Mouse (Mus musculus): ENCODE measurements around the gene Hrh1. TPM values are rescaled to one million over a fixed set of nuclear protein-coding genes. Genes with fewer than 3 reads are reported as not detected.
A peak's percentile ranks its signal among the peaks of the same experiment; 100 is the strongest.

Gene Hrh1
- under 1 TPM; 0.07 to 0.17 TPM for total RNA-seq (2021)
- long read RNA-seq, experiment 1: 0 reads
- long read RNA-seq, experiment 2: 0 reads

DNA sequence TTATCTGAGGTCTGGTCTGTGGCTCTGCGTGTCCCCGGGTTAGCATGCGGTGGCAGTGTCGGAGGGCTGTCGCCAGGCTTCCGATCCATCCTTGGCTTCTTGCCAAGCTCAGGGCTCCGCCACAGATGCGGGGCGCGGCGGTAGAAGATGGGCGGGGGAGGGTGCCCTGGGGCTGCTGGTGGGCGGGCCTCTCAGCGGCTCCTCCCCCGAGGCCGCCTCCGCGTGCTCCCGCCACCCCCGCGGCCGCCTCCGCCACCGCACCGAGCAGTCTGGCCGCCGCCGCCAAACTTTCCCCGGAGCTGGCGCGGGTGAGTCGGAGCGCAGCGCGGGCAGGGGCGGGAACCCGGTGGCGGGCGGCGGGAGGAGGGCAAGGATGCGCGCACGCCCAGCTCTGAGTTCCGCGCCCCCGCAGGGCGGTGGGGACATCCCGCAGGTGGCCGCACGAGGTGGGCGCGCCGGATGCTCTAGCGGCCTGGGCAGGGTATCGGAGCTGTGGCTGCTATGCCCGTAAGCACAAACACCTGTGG is at the start of gene Hrh1:
TSS of gene Hrh1 (plus strand) at position 246 of the 527 bp plus-strand sequence.
- intact Hi-C loops (cut with DNase I): no loop called here
- DNase-seq: peak; percentile 48 to 55

DNA sequence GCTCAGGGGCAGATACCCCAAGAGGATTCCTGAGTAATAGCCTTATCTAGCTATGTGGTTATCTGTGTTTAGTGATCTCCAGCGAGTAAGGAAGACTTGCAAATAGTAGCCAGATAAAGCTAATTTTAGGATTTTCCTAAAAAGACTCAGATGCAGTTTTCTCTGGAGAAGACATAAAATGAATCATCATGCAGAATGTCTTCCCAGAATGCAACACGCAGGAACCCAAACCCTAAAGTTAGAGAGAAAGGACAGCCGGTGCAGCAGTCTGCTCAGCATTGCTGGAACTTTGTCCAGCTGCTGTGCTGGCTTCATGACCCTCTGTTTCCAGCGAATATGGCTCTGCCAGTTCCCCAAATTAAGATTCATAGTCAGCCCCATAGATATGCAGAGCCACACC is 43.1 kb upstream of the Hrh1 start:
- DNase-seq: no peak
- intact Hi-C loops (cut with DNase I): loop anchor here (5.0 kb wide), 1 partner anchor 33 kb away; no protein-coding TSS in a partner anchor

DNA sequence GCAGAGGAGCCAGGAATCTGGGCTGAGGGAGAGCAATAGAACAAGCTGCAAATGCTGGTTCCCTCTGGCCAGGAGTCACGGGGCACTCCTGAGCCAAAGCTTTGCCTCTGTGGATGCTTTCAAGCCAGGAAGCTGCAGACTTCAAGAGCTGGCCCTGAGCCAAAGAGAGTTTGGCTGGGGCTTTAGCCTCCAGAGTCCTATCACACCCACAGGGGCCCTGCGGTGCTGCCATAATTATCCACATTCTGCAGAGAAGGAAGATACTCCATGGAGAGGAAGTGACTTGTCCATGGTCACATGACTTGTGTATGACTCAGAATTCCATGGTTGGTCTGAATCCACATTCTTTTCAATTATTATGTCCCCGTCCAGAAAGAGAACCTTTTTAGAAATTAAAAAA is 39.6 kb upstream of the Hrh1 start:
- intact Hi-C loops (cut with DNase I): no loop called here
- DNase-seq: peak; percentile 49 to 58

DNA sequence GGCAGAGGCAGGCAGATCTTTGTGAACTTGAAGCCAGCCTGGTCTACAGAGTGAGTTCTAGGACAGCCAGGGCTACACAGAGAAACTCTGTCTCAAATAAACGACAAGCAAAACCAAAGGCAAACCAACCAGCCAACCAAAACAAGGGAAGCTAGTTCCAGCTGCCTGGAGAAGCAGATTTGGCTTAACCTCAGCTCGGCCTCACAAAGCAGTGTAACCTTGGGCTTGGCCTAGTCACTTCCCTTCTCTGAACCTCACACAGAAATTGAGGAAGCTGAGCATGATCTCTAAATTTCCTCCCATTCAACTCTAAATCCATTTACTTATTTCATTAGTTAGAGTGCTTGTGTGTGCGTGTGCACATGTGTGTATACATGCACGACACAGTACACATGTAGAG is 35.4 kb upstream of the Hrh1 start:
- DNase-seq: no peak
- intact Hi-C loops (cut with DNase I): no loop called here

DNA sequence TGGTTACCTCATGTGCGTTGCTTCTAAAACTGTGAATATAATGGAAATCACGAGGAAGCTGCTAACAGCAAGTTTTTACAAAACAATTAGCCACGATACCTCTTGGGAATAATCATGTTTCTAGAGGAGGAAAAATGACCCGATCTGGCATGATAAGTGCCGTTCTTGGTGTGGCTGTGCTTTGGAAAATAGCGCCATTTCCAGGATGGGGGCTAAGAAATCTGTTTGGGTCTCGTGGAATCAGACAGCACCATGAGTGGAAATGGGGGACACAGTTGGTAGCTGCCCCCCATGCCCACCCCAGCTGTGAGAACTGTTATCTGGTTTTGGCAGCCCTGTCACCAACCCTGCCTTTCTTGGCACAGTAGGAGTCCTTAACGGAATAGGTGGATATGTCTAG is 34.0 kb upstream of the Hrh1 start:
- intact Hi-C loops (cut with DNase I): no loop called here
- no peak for DNase-seq

DNA sequence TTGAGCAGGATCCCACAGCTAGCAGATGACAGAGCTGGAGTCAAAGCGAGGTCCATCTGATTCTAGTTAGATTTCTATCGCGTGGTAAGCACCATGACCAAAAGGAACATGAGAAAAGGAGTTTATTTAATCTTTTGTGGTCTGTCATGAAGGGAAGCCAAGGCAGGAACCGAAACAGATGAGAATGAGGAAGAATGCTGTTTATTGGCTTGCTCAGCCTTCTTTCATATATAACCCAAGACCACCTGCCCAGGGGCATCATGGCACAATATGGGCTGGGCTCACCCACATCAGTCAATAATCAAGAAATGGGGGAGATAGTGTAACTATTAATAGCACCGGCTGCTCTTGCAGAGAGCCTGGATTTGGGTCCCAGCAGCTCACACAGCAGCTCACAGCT is 33.0 kb upstream of the Hrh1 start:
- DNase-seq: no peak
- intact Hi-C loops (cut with DNase I): no loop called here

DNA sequence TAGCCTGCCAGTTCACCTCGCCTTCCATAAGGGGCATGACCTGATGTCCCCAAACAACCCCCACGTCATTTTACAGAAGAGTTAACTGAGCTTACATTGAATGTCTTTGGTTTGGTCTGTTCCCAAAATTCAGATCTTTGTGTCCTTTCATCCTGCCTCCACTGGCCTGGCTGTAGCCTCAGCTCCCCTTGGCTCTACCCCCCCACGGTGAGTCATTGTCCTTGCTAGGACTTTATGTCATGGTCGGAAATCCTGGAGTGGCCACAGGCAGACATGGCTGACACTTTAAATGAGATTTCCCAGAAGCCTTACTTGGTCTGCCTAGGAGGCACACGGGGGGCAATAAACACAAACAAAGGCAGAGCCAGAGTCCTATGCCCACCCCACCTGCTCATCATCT is 31.5 kb upstream of the Hrh1 start:
- no peak for DNase-seq
- intact Hi-C loops (cut with DNase I): no loop called here

DNA sequence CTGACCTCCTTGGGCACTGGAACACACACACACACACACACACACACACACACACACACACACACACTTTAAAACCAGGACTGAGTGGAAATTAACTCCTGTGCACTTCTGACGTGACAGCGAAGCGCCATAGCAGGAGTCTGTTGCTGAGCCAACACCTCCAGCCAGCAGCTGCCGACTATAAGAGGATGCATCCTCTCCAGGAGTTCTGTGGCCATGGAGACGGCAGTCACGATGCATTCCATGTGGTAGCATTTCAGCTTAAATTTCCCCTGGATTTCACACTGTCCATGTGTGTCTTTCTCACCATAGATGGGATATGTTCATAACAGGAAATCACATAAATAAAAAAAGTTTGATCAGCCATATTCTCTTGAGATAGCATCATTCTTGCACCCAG is 30.1 kb upstream of the Hrh1 start:
- intact Hi-C loops (cut with DNase I): no loop called here
- no peak for DNase-seq

DNA sequence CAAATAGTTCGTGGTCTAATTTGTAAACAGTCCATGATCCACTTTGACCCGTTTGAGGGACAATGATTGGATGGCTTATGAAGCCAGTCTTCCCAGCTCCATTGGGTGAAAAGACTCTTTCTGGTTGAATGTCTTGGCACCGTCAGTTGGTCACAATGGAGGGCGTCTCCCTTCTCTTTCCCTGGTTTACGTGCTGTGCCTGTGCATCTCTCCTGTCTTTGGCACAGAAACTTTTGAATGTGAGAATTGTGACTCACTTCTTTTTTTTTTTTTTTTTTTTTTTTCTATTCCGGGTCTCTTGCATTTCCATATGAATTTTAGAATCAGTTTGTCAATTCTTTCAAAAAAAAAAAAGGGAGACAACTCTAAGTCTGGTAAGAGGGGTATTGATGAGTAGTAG is 29.5 kb upstream of the Hrh1 start:
- intact Hi-C loops (cut with DNase I): no loop called here
- DNase-seq: no peak

DNA sequence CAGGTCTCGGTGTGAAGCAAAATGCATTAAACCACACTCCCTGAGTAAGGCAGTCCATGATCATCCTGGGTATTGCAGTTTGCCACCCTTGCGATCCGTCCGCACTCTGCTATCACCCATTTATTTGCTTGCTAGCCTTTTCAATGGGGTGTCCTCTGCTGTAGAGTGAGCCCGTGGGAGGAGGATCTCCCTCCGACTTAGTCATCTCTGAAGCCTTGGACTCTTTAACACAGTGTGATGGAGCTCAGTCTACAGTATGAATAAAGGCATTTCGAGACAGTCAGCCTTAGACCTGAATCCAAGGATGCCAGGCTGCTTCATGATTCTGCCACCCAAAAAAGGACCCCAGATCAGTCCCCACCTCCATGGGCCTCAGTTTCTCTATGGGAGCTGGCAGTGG is 25.0 kb upstream of the Hrh1 start:
- DNase-seq: no peak
- intact Hi-C loops (cut with DNase I): no loop called here

DNA sequence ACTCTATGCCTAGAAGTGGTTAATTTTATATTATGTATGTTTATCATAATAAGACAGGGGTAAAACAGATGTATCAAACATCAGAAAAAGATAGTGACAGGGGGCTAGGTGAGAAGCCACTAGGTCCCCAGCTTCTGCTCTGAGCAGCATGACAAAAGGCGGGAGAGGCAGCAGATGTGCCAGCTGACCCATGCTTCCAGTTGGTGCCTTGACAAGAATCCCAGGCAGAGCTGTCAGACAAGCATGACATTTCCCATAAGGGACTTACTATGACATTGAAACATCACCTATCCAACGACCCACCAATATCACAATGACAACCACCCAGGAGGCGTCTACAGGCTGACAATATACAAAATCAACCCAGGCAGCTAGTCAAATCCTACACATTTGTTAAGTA is 16.9 kb upstream of the Hrh1 start:
- intact Hi-C loops (cut with DNase I): no loop called here
- no peak for DNase-seq

DNA sequence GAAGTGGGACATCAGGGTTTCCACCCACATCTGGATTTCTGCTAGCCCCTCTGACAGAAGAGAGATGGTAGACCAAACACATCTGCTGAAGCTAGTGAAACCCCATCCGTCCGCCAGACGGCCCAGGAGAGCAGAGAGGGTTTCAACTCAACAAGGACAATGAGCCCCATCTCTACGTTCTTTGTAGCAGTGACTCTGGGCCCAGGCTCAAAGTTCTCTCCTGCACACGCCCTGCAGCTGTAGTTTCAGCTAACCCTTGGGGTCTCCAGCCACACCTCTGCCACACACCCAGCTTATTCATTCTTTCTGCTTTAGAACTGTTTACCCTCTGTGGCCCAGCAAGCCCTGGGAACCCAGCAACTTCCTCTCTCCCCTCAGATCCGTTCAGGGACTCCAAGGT is 10.4 kb upstream of the Hrh1 start:
- no peak for DNase-seq
- intact Hi-C loops (cut with DNase I): loop anchor here (5.0 kb wide), 1 partner anchor 35 kb away; no protein-coding TSS in a partner anchor

DNA sequence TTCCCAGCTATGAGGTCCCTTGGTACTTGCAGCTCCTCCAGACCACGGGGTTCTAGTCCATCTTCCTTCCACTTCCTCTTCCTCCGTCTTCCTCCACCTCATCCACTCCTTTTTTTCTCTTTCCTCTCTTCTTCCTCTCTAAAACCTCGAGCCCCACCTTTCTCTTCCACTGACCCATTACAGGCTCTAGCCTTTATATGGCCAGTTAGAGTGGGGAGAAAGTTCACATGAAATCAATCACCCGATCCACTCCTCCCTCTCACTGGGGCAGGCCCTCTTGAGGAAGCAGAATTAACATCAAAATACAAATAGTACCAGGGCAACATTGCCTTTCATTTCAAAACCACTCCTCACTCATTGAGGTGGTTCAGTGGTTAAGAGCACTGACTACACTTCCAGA is 9.9 kb upstream of the Hrh1 start:
- intact Hi-C loops (cut with DNase I): loop anchor here (5.0 kb wide), 1 partner anchor 36 kb away; no protein-coding TSS in a partner anchor
- DNase-seq: no peak

DNA sequence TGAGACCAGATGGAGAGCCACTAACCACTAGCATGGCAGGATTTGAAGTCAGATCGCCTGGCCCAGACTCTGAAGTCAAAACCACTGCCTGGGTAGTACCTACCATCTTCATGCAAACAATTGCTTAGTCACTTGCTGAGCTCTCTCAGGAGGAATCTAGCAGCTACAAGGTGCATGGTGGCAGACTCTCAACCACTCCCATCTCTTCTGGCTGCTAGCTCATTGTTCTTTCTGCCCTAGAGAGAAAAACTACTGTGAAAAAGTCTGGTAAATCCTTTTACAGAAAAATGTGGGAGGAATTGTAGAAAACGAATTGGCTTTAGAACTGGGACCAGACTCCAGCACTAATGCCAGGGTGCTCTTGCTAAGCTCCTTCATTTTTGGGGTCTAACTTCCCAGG is 7.6 kb upstream of the Hrh1 start:
- no peak for DNase-seq
- intact Hi-C loops (cut with DNase I): no loop called here

DNA sequence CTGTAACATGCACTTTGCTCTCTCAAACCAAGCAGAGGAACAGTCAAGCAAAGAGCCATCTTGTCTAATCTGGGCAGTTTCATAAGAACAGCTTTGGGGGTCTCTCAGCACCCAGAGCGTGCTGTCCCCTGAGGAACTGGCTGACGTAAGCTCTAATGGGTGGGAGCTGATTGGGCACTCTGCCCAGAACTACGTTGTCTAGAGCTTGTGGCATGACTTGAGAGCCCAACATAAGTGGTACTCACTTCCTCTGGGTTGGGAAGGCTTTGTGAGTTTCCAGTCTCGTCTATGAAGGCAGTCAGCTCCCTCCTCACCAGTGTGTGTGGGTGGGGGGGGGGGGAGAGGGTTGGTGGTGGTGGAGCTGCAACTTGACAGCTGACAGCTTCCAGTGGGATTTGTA is 2.8 kb upstream of the Hrh1 start:
- intact Hi-C loops (cut with DNase I): no loop called here
- DNase-seq: no peak

DNA sequence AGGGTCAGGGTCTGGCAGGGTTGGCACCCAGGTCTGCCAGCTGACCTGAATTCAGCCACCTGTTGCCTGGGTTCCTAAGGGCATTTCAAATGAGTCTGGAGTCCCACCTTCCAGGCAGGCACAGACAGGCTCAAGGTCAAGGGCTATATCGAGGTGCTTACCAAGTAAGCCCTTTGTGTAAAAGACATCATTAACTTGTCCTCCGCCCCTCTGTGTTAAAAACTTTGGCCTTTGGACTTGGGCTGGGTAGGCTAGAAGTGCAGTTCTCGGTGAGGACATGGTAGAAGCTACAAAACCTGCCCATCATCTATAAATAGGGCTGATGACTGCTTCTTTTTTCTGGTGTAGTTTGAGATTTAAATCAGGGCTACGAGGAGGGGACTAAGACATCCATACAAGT is 1.1 kb upstream of the Hrh1 start:
- intact Hi-C loops (cut with DNase I): no loop called here
- DNase-seq: no peak

DNA sequence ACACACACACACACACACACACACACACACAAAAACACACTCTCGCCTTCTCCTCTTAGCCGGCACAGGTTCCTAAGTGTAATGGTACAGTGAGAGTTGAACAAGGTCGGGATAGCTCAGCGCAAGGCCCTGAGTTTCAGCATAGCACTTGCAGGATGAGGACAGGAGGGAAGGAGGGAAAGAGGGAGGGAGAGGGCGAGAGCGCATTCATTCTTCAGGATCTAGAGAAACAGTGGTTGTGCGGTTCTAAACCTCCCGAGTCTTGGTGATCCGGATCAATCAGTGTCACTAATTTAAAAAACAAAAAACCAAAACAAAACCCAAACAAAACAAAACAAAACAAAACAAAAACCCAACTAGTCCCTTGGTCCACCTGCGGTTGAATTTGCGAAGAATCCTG is 456 bp upstream of the Hrh1 start:
- DNase-seq: no peak
- intact Hi-C loops (cut with DNase I): no loop called here

DNA sequence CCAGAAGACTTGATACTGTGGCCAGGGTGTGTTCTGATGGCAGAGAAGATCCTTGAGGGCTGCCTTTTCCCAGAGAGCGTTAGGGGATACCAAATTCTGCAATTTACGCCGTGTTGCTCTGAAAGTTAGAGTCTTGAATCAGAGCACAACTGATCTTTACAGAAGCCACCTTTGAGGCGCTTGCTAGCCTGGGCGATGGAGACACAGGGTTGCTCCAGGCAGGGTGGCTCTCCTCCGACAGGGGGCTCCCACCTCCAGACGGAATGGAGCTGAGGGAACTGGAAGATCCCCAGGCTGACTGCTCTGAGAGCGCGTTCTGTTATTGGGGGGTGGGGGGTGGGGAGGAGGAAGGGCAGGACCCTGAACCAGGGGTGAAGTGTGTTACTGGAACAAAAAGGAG is 890 bp downstream of the Hrh1 start:
- intact Hi-C loops (cut with DNase I): no loop called here

DNA sequence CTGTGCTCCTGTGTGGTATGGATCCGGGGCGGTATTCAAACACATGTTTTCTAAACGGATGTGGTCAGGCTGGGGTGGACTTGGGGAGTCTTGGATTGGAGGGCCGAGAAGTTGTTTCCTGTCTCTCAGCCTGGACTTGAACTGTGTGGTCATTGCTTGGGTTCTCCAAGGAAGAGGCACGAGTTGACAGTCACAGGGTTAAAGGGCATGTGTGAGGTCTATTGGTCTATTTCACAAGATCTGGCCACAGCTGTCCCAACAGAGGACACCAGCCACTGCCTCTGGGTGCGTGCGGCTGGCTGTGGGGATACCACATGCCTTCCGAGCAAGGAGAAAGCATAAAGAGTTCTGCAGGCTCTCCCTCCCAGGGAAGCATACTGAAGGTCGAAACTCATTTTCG is 2.7 kb downstream of the Hrh1 start:
- no peak for DNase-seq
- intact Hi-C loops (cut with DNase I): loop anchor here (5.0 kb wide), 1 partner anchor 297 kb away; no protein-coding TSS in a partner anchor

More for the DNA sequence above, 890 bp downstream of the Hrh1 start:
- peak; percentile 33 to 44 for DNase-seq

DNA sequence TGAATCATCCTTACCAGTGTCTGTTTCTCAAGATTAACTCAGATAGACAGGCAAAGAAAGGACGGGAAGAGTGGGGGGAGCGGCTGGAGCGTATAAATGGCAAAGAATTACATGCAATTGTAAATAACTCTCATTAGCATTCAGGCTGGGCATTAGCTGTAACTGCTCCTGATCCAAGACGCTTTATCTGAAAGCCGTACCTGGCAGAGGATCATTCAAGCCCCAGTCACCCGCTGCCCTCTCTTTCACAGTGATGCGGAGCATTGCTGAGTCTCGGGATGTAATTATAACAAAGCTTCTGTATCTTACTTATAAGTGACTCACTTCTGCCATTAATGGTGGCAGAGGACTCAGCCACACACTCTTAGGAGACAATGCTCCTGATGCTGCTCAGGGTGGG is 3.1 kb downstream of the Hrh1 start:
- DNase-seq: no peak
- intact Hi-C loops (cut with DNase I): loop anchor here (5.0 kb wide), 1 partner anchor 296 kb away; no protein-coding TSS in a partner anchor

DNA sequence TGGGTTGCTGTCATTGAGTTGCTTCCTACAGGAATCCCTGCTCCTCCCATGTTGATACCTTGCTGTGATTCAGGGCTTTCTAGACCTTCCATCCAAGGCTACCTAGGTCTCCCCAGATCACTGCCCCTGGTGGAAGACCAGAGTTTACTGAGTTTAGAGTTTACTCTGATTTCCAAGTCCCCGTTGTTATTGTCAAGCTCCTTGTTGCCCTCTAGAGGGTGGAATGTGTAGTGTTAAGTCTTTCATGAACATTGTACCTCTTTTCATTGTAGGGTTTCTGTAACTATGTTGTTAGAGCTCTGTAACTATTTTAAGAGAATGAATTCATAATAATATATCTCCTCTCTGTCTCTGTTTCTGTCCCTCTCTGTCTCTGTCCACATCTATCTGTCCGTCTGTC is 4.4 kb downstream of the Hrh1 start:
- no peak for DNase-seq
- intact Hi-C loops (cut with DNase I): loop anchor here (5.0 kb wide), 1 partner anchor 295 kb away; no protein-coding TSS in a partner anchor

DNA sequence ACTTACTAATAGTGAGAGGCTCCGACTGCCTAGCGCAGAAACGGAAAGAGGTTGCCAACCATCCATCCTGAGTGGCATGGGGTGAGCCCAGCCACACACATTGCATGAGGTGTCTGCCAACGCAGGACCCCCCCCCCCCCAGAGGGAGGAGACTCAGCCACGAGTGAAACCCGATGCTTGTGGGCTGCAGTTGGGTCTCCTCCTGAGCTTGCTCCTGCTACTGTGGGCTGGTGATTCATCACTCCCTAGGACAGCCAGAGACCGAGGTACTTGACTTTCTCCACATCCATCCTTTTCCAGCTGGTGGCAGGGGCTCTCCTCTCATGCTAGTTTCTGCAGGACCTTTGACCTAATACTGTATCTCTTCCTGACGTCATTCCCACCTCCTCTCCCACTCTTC is 5.9 kb downstream of the Hrh1 start:
- DNase-seq: no peak
- intact Hi-C loops (cut with DNase I): loop anchor here (5.0 kb wide), 1 partner anchor 294 kb away; no protein-coding TSS in a partner anchor

DNA sequence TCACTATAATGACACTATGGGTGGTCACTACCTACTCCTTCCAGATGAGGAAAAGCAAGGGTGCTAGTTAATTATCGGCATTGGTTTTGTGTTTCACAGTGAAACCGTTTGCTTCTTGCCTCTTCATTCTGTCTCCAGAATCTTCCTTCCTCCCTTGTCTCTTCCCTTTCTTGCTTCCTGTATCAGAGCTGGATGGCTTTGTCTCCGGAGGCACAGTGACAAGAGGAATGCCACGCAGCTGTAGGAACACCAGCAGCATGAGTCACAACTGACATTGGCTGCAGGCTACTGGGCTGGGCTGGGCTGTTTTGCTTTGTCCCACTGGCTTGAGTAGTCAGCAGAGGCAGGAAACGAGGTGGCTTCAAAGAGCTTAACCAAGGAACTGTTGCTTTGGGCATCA is 6.4 kb downstream of the Hrh1 start:
- DNase-seq: peak in 1 of 2 experiments; percentile 21
- intact Hi-C loops (cut with DNase I): loop anchor here (5.0 kb wide), 1 partner anchor 293 kb away; no protein-coding TSS in a partner anchor
